Mouse (Mus musculus) ES-Bruce4 (cell line): ENCODE results near the gene Tarm1.

ENCODE experiments used
- CTCF ChIP-seq: IDR thresholded peaks from one replicate; pipeline ENCODE4 v1.8.1; 2011; ENCODE audit warnings: low read depth, low read length
- POLR2A ChIP-seq: IDR thresholded peaks from one replicate; pipeline ENCODE4 v1.8.1; 2011; ENCODE audit warnings: low read length; ENCODE audit not compliant: insufficient read depth

- TF ChIP-seq POLR2A: no peak
- no peak for TF ChIP-seq CTCF
These were observed 20.3 kb downstream of the Tarm1 start for GRCm38 (mm10) chr7:3481948-3482608.
